Mouse (Mus musculus) hindbrain, embryonic 10.5 days (tissue): Measurements from ENCODE around the gene Osm. TPM values are rescaled to one million over a fixed set of nuclear protein-coding genes. Genes with fewer than 3 reads are reported as not detected.

ENCODE experiments used
- DNase-seq: peaks from one replicate; pipeline ENCODE4 v3.0.0-alpha.2; 2017; ENCODE audit warnings: low spot score
- H3K27ac ChIP-seq: fragments of 300-500 bp; sonication (generic); 2 replicates; pipeline ENCODE4 v1.5.1; 2016; ENCODE audit warnings: mild to moderate bottlenecking, moderate library complexity
- H3K27me3 ChIP-seq: fragments of 300-500 bp; sonication (generic); 2 replicates; pipeline ENCODE4 v1.6.1; 2016; ENCODE audit warnings: mild to moderate bottlenecking; ENCODE audit not compliant: poor library complexity, insufficient read depth, severe bottlenecking
- H3K36me3 ChIP-seq: fragments of 300-500 bp; sonication (generic); 2 replicates; pipeline ENCODE4 v1.6.1; 2016; ENCODE audit warnings: mild to moderate bottlenecking, moderate library complexity
- H3K4me1 ChIP-seq: fragments of 300-500 bp; sonication (generic); replicated peaks from 2 replicates; pipeline ENCODE4 v1.6.1; 2016; ENCODE audit warnings: mild to moderate bottlenecking
- H3K4me3 ChIP-seq: fragments of 300-500 bp; sonication (generic); 2 replicates; pipeline ENCODE4 v1.5.1; 2016; ENCODE audit warnings: mild to moderate bottlenecking, moderate library complexity
- H3K9me3 ChIP-seq: fragments of 300-500 bp; sonication (generic); 2 replicates; pipeline ENCODE4 v1.6.1; 2016; ENCODE audit warnings: mild to moderate bottlenecking, moderate library complexity
- WGBS: fragments of 180-500 bp; shearing (Covaris S2); methylation state at CpG from one replicate; pipeline ENCODE4 v1.1.7; 2016; 5-methylcytosine and 5-hydroxymethylcytosine counted together
- polyA plus RNA-seq: library from polyadenylated mRNA; unstranded; fragments of >200 nt; fragmentation: Nextera tagmentation; extraction: Ambion mirVana; gene quantifications from 2 replicates; pipeline ENCODE4 v1.2.1, GENCODE M21; 2016

Gene Osm
- polyA plus RNA-seq = 0.09 TPM in 1 of 2 replicates, not detected in the other

DNA sequence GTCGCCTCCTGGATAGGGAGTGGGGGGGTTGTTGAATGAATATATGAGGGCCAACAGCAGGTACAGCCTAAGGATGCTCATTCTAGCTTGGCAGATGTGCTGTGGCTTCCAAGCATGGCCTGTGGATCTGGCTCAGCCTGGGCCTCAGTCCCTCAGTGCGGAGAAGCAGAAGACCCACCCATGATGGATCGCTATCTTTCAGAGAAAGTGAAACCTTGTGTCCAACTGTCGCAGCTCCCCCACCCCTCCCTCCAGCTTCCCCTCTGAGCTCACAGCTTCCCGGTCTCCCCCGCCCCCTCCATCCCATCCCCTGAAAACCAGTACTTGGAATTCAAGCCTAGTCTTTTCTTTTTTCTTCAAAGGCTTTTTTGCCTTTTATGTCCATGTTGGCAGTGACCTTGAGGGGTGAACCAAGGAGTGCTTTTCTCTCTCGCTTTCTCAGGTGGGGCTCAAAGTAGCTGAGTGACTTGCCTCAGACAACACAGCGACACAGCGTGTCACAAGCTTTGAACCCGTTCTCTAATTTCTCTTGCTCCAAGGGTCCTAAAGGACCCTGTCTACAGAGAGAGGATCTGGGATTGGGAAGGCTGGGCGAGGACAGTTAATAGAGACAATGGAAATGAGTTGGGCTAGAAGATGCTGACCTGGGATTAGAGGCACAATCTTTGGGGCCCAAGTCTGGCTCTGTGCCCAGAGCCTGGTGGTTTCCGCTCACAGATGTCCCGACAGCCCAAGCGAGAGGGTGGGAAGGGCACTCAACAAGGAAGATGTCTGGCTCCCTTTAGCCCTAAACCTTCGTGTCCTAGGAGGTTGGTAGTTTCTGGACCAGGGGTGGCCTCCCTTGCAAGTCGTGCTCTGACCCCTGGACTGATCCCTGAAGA, at the start of gene Osm:
Gene Osm, plus strand, starts transcription at position 756 of the 881 bp plus-strand sequence.
- DNase-seq = no peak
- Histone ChIP-seq H3K27ac (no peak within 1 kb of the TSS), H3K4me1 (no peaks in the 10 kb centered on the region), H3K36me3 (no peaks in the 10 kb centered on the region), H3K9me3 (no peaks in the 10 kb centered on the region), H3K27me3 (no peaks in the 10 kb centered on the region), H3K4me3 (no peak within 1 kb of the TSS)
- 80% methylated on average over 16 of the region's 16 CpGs for WGBS

DNA sequence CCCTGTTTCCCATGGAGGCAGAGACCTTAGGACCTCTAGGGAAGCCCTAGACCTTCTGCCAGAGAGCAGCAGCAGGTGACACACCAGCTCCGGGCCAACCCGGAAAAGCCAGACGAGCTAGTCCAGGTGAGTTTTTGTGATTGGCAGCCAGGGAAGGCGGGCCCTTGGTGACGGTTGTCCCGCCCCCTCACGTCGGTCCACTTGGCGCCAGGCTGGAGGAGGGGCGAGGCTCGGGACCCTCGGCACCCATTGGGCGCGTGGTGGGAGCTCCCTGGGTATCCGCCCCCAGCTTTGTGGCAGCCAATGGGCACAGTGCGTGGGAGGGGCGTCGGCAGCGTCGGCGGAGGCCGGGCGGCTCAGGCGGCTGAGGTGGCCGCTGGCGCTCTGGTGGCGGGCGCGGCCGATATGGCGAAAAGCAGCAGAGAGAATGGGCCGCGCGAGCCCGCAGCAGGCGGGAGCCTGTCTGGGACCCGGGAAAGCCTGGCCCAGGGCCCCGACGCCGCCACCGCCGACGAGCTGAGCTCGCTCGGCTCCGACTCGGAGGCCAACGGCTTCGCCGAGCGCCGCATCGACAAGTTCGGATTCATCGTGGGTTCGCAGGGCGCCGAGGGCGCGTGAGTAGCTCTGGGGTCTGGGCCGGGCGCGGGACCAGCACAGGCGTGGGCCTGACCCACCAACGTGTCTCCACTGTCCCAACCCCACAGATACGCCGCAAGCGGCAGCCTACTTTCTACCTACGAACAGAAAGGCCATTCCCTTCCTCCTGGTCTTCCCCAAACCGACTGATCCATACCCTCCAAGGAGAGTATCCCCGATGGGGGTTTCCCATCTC, 49.5 kb upstream of the Osm start, which contains the start of gene Tbc1d10a:
Gene Tbc1d10a, plus strand, starts transcription at position 304 of the 832 bp plus-strand sequence.
- H3K36me3 ChIP-seq = peaks cover 25% of the 10 kb centered on the region
- WGBS = under 1% methylated on average over 71 of the region's 71 CpGs
- H3K27me3 ChIP-seq = peaks cover 8% of the 10 kb centered on the region; the same call in 1 of the 2 replicates
- peak within 1 kb of the TSS; percentile 92 for H3K27ac ChIP-seq
- peak; percentile 97 for DNase-seq
- H3K4me3 ChIP-seq = peak within 1 kb of the TSS; percentile 90
- peaks cover 28% of the 10 kb centered on the region for H3K4me1 ChIP-seq
- H3K9me3 ChIP-seq = no peaks in the 10 kb centered on the region

DNA sequence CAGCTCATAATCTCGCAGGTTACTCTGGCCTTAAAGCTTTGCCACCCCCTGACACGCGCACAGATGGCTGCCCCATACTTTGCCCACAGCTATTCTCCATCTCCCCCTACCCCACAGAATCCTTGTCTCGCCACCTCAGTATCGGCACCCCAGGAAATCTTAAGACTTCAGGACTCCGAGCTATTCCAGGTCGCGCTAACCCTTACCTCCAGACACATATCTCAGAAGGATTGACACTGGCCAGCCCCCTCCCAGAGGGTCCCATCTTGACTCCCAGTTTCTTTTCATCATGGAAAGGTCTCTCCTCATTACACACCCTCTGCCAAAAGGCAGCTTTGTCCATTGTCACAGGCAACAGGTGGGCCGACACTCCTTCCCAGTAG, 48.9 kb upstream of the Osm start:
- H3K4me3 ChIP-seq = peak overlapping the region; percentile 90
- peaks cover 19% of the 10 kb centered on the region for H3K36me3 ChIP-seq
- peaks cover 8% of the 10 kb centered on the region; the same call in 1 of the 2 replicates for H3K27me3 ChIP-seq
- no peaks in the 10 kb centered on the region for H3K9me3 ChIP-seq
- WGBS = 19% methylated on average over 9 of the region's 9 CpGs
- peak overlapping the region; percentile 92 for H3K27ac ChIP-seq
- peaks cover 33% of the 10 kb centered on the region for H3K4me1 ChIP-seq
- no peak for DNase-seq

DNA sequence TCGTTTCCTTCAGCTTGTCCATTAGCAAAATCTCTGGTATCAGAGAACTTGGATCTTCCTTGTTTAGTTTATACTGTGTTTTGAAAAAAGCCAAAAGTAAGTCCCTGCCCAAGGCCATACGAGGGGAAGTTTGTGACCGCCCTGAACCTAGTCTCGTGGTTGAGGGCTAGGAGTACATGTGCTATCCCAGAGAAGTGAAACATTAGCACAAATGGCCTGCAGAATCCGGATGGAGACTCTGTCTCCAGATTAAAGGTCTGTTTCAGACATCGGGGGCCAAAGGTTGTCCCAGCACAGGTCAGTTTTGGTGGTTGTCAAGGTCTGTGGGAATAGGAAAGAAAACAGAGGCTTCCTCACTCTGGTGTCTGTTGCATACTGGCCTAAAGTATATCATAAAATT, 47.0 kb upstream of the Osm start:
- Histone ChIP-seq H3K27ac (no peak overlapping the region), H3K36me3 (no peaks in the 10 kb centered on the region; the same call in 1 of the 2 replicates), H3K4me1 (peaks cover 38% of the 10 kb centered on the region)

DNA sequence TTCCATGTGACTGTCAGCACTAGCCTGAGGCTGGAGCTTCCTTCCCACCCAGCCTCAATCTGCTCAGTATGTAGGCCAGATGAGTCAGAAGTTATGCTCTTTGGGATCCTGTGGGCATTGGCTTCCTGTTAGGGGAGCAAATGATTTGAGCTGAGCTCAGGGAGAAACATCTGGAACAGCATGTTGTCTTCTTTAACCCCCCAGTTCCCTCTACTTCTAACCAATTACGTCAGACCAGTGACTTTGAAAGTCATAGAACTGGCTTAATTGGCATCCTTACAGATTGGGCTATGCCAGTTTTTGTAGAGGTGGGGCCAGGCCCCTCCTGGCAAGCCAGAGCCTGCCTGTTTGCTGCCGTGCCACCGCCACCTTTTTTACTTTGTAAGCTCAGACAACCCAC, 45.5 kb upstream of the Osm start:
- Histone ChIP-seq H3K4me1 (peaks cover 38% of the 10 kb centered on the region), H3K27me3 (peaks cover 8% of the 10 kb centered on the region; the same call in 1 of the 2 replicates), H3K4me3 (no peak overlapping the region), H3K36me3 (no peaks in the 10 kb centered on the region; the same call in 1 of the 2 replicates), H3K27ac (no peak overlapping the region), H3K9me3 (no peaks in the 10 kb centered on the region)
- DNase-seq = no peak
- WGBS = 85% methylated on average over 3 of the region's 3 CpGs

More for the DNA sequence above, 47.0 kb upstream of the Osm start:
- Histone ChIP-seq H3K4me3 (no peak overlapping the region), H3K27me3 (peaks cover 8% of the 10 kb centered on the region; the same call in 1 of the 2 replicates), H3K9me3 (no peaks in the 10 kb centered on the region)
- WGBS = 85% methylated on average over 6 of the region's 6 CpGs
- no peak for DNase-seq

DNA sequence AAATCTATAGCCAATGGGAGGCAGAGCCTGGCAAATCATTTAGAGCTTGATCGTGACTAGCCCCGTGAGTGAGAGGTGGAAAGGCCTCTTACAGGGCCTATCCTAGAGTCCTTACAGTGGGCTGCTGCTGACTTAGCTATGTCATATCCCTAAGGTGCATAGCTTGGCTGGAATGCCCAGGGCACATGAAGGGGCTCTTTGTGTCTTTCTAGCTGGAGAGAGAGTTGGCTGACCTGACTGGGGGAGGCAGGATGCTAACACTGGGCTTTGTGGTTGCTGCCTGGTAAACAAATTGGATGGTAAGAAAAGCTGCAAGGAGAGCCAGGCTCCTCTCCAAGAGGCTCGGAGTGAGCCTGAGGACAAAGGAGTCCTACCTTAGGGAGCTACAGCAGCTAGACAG, 43.5 kb upstream of the Osm start:
- DNase-seq = no peak
- Histone ChIP-seq H3K36me3 (no peaks in the 10 kb centered on the region; the same call in 1 of the 2 replicates), H3K9me3 (no peaks in the 10 kb centered on the region), H3K4me3 (no peak overlapping the region), H3K27ac (no peak overlapping the region), H3K4me1 (peaks cover 28% of the 10 kb centered on the region), H3K27me3 (peaks cover 5% of the 10 kb centered on the region; the same call in 1 of the 2 replicates)
- WGBS = 81% methylated on average over 3 of the region's 3 CpGs

DNA sequence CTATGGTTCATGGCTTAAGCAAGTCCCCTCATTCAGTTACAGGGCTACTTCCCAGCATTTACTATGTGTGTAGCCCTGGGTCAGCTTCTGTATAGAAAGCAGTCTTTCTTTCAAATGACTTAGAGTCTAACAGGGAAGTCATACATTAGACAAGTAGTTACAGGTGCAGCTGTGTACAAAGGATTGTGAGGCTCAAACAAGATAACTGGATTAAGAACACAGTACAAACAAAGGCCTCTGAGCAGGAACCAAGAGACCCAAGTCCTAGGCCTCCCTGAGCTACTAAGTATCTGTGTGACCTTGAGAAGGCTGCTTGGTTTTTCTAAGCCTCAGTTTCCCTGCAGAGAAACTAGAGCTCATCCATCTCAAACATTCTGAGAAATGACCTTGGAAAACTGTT, 42.8 kb upstream of the Osm start:
- no peaks in the 10 kb centered on the region; the same call in 1 of the 2 replicates for H3K36me3 ChIP-seq
- H3K27ac ChIP-seq = no peak overlapping the region
- H3K4me3 ChIP-seq = no peak overlapping the region
- no peaks in the 10 kb centered on the region for H3K27me3 ChIP-seq
- H3K9me3 ChIP-seq = no peaks in the 10 kb centered on the region
- no peak for DNase-seq
- H3K4me1 ChIP-seq = peaks cover 21% of the 10 kb centered on the region

DNA sequence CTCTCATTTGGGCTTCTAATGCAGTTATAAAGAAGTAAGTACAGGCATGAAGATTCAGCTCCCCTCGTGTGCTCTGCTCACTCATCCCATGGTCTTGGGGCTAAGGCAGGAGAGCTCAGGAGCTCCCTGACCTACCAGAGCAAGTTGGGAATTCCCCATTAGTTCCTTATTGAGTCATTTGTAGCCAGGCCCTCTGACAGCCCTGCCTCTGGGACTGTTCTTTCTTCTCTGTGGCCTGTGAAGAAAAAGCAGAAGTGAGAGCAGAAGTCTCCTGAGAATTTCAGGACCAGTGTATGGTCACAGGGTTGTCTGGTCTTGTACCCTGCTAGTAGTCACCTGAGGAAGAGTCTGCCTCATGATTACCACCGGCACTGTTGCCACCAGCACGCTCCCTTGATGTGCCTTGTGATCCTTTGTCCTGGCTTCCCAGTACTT, 40.6 kb upstream of the Osm start:
- Histone ChIP-seq H3K4me1 (peaks cover 16% of the 10 kb centered on the region), H3K9me3 (no peaks in the 10 kb centered on the region), H3K36me3 (no peaks in the 10 kb centered on the region; the same call in 1 of the 2 replicates), H3K4me3 (no peak overlapping the region), H3K27me3 (no peaks in the 10 kb centered on the region), H3K27ac (no peak overlapping the region)
- no peak for DNase-seq
- WGBS = 79% methylated on average over 3 of the region's 3 CpGs

DNA sequence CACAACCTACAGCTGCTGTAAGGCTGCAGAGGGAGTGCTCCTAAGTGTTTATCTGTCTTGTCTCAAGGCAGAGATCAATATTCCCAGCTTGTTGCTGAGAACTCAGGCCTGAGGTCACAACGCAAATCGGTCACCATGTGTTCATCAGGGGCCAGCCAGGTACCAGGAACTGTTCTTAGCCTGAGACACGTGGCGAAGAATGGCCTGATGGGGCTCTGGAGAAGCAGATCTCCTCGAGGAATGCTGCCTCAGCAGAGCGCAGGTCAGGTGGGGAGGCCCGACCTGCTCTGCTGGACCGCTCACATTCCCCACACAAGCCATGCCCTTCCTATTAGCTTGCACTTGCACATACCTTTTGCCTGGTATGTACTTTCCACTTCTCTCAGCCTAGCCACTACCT, 39.6 kb upstream of the Osm start:
- Histone ChIP-seq H3K4me3 (no peak overlapping the region), H3K9me3 (no peaks in the 10 kb centered on the region), H3K36me3 (no peaks in the 10 kb centered on the region; the same call in 1 of the 2 replicates), H3K27me3 (no peaks in the 10 kb centered on the region), H3K4me1 (peaks cover 10% of the 10 kb centered on the region; the same call in 1 of the 2 replicates), H3K27ac (no peak overlapping the region)
- WGBS = 81% methylated on average over 8 of the region's 8 CpGs
- no peak for DNase-seq

DNA sequence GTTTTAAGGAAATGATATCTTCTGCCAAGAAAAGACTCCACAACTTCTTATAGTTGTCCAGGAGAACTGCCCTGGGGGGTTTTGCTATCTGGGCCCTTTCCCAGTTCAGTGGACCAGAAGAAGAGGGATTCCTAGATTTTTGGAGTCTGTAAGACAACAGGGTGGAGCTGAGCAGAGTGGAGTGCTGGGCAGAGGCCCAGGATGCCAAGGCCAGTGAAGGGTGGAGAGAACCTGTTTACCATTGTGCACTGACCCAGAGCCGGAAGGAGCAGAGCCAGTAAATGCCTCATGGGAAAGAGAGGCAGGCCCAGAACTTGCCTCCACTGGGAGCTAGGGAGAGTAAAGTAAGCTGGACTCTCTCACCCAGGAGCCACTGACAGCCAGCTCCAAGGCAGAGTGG, 38.5 kb upstream of the Osm start:
- H3K27ac ChIP-seq = no peak overlapping the region
- DNase-seq = no peak
- H3K27me3 ChIP-seq = no peaks in the 10 kb centered on the region
- WGBS = 67% methylated on average over 1 of the region's 1 CpGs
- no peak overlapping the region for H3K4me3 ChIP-seq
- no peaks in the 10 kb centered on the region for H3K36me3 ChIP-seq
- peaks cover 2% of the 10 kb centered on the region; the same call in 1 of the 2 replicates for H3K4me1 ChIP-seq
- no peaks in the 10 kb centered on the region for H3K9me3 ChIP-seq

DNA sequence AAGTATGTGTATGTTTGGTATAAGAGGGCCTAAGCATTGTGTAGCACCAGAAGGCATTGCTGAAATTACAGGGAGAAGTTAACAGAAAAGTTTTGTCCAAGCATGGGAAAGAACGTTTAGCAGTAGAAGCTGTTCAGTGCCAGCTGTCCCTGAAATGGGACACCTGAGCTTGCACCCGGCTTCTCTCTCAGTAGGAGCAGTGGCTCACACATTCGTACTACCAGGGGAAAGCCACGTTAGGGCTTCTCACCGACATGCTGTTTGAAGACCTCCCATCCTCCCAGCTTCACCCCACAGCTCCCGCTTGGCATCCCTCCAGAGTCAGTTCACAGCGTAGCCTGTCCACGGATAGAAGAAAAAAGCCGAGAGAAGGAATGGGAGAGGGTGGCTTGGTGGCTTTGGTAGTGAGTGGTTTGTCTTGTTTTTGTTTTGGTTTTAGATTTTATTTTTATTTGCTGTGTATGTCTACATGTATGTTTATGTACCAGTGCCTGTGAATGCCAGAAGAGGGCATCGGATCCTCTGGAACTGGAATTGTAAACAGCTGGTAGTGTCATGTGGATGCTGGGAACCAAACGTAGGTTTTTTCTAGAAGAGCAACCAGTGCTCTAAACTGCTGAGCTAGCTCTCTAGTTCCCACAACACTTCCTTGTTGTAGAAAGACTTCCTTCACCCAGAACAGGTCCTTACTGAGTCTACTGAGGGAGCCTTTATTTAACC, 34.1 kb upstream of the Osm start:
- no peak overlapping the region for H3K4me3 ChIP-seq
- no peaks in the 10 kb centered on the region for H3K27me3 ChIP-seq
- no peaks in the 10 kb centered on the region for H3K9me3 ChIP-seq
- peaks cover 19% of the 10 kb centered on the region for H3K36me3 ChIP-seq
- no peak overlapping the region for H3K27ac ChIP-seq
- peaks cover 7% of the 10 kb centered on the region; the same call in 1 of the 2 replicates for H3K4me1 ChIP-seq
- 88% methylated on average over 11 of the region's 11 CpGs for WGBS
- DNase-seq = no peak
